Mouse (Mus musculus) hindbrain, embryonic 15.5 days (tissue): ENCODE measurements at regions not wholly inside any gene's neighbourhood (a gene's known extent, or its start where the extent isn't known, plus 50 kb on each side); places are given as distances from the start of the nearest gene placed in this dataset.
"Not testable (repeated sequence)": the region's sequence is repeated elsewhere in the genome, so short reads cannot be mapped to it uniquely, and the experiment has no call there.

ENCODE experiments used
- ATAC-seq: fragments of 200-750 bp; cut with Nextera tagmentation; 2 replicates; pipeline ENCODE4 v1.8.0; 2017; ENCODE audit warnings: low read depth, moderate number of reproducible peaks, moderate TSS enrichment; ENCODE audit not compliant: low FRiP score
- H3K27ac ChIP-seq: fragments of 300-500 bp; sonication (generic); replicated peaks from 2 replicates; pipeline ENCODE4 v1.5.1; 2015; ENCODE audit warnings: mild to moderate bottlenecking, inconsistent platforms
- H3K27me3 ChIP-seq: fragments of 300-500 bp; sonication (generic); 2 replicates; pipeline ENCODE4 v1.6.1; 2015; ENCODE audit warnings: control low read depth, inconsistent platforms
- H3K36me3 ChIP-seq: fragments of 300-500 bp; sonication (generic); 2 replicates; pipeline ENCODE4 v1.6.1; 2015; ENCODE audit warnings: control low read depth, inconsistent platforms
- H3K4me1 ChIP-seq: fragments of 300-500 bp; sonication (generic); replicated peaks from 2 replicates; pipeline ENCODE4 v1.6.1; 2015; ENCODE audit warnings: control low read depth, inconsistent platforms
- H3K4me2 ChIP-seq: fragments of 300-500 bp; sonication (generic); 2 replicates; pipeline ENCODE4 v1.6.1; 2015; ENCODE audit warnings: moderate library complexity, mild to moderate bottlenecking, inconsistent platforms
- H3K4me3 ChIP-seq: fragments of 300-500 bp; sonication (generic); 2 replicates; pipeline ENCODE4 v1.5.1; 2015; ENCODE audit warnings: mild to moderate bottlenecking, inconsistent platforms
- H3K9ac ChIP-seq: fragments of 300-500 bp; sonication (generic); 2 replicates; pipeline ENCODE4 v1.6.1; 2015; ENCODE audit warnings: inconsistent platforms
- H3K9me3 ChIP-seq: fragments of 300-500 bp; sonication (generic); 2 replicates; pipeline ENCODE4 v1.6.1; 2016; ENCODE audit warnings: control low read depth, inconsistent platforms
- WGBS: fragments of 180-500 bp; shearing (Covaris S2); methylation state at CpG from one replicate; pipeline ENCODE4 v1.1.7; 2015; 5-methylcytosine and 5-hydroxymethylcytosine counted together

DNA sequence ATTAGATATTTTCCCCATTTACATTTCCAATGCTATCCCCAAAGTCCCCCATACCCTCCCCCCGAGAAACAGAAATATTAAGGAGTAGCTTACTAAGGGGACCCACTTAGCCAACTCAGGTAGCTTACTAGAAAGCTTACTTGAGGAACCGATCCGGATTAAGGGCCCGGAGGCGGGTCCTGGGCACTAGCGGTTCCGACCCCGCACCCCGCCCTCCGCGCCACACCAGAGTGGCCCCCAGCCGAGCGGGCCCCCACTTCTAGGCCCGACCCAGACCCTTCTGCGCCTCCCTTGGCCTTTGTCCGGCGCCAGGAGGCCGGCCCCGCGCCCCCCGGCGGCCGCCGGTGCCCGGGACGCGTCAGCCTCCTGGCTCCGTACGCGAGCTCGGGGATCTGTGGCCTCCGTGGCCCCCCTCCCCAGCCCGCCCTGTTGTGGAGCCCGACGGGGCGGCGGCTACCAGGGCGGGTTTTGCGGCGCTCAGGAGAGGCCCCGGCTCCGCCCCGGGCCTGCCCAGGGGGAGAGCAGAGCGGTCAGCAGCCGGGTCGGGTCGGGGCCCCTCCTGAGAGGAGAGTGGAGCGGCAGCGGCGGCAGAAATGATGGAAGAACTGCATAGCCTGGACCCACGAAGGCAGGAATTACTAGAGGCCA is 106.5 kb downstream of the Zfp600 start:
- H3K4me3 ChIP-seq = peak overlapping the region; percentile 32
- peak overlapping the region; percentile 54 for H3K4me2 ChIP-seq
- not testable (repeated sequence) for H3K27ac ChIP-seq, H3K27me3 ChIP-seq, H3K4me1 ChIP-seq, H3K36me3 ChIP-seq, H3K9me3 ChIP-seq
- peak; percentile 90 for ATAC-seq
- WGBS = 4% methylated on average over 50 of the region's 51 CpGs
- H3K9ac ChIP-seq = 0 out of 2 replicates have a peak overlapping the region, but pooled peaks have one; percentile 13

- not testable (repeated sequence) for H3K9ac ChIP-seq, H3K27me3 ChIP-seq, H3K36me3 ChIP-seq, H3K9me3 ChIP-seq, ATAC-seq, H3K27ac ChIP-seq, H3K4me1 ChIP-seq
- Histone ChIP-seq H3K4me2 (peak overlapping the region; percentile 54; the same call in 1 of the 2 replicates), H3K4me3 (peak overlapping the region; percentile 32; the same call in 1 of the 2 replicates)
- 71% methylated on average over 4 of the region's 5 CpGs for WGBS
Observed at GRCm38 (mm10) chr4:146263790-146264189, 107.2 kb downstream of the Zfp600 start.

DNA sequence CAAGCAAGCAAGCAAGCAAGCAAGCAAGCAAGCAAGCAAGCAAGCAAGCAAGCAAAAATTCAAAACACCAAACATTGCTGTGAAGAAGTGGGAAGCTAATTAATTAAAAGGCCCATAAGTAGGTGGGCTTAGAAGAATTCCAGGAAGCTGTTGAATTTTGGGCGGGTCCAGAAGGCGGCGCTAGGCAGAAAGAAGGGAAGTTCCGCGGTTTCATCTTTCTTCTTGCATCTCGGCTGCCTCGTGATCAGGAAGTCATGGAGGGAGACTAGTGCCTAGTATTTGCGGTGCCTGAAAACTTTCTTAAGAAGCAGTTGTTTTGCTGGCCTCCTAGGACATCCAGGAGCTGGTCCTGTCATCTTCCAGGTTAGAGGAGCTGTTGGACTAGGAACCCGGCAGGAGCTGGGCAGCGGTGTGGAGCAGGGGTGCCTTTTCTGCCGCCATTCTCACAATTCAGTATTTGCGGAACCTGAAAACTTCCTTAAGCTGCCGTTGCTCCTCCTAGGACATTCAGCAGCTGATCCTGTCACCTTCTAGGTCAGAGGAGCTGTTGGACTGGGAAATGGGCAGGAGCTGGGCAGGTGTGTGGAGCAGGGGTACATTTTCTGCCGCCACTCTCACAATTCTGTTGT is 113.6 kb downstream of the Zfp600 start:
- not testable (repeated sequence) for H3K27ac ChIP-seq, H3K4me3 ChIP-seq, ATAC-seq, H3K27me3 ChIP-seq, H3K36me3 ChIP-seq, H3K4me2 ChIP-seq, H3K9ac ChIP-seq, H3K4me1 ChIP-seq, H3K9me3 ChIP-seq
- WGBS = no CpG with 5 or more reads among the region's 14 CpGs
